Mouse (Mus musculus): Measurements from ENCODE around the gene Gm11232. TPM values are rescaled to one million over a fixed set of nuclear protein-coding genes. Genes with fewer than 3 reads are reported as not detected.

Gene Gm11232
- polyA plus RNA-seq (2012; rRNA removed) = 0.05 and 0.06 TPM in 2 replicates

DNA sequence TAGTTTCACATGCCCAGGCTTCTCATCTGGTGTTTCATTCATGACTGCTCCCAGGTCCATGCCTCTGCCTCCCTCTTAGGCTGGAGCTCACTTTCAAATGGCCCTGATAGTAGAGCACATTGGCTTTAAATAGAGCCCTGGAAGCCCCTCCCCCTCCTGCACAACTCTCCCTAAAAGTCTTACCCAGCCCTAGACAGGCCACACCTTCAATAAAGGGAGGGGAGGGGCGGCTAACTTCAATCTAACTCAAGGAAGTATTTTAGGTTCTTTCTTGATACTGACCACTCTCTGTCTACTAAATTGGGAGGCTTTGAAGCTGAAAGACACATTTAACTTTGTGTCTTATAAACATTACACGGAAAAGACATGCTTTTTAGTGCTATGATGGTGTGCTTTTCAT, at the start of gene Gm11232:
Gm11232 (minus strand) TSS at position 101 of the 400 bp plus-strand sequence.
- no peak for DNase-seq (ENCODE audit: low read depth, low spot score)
- WGBS = 24% methylated on average over 2 of the region's 2 CpGs

DNA sequence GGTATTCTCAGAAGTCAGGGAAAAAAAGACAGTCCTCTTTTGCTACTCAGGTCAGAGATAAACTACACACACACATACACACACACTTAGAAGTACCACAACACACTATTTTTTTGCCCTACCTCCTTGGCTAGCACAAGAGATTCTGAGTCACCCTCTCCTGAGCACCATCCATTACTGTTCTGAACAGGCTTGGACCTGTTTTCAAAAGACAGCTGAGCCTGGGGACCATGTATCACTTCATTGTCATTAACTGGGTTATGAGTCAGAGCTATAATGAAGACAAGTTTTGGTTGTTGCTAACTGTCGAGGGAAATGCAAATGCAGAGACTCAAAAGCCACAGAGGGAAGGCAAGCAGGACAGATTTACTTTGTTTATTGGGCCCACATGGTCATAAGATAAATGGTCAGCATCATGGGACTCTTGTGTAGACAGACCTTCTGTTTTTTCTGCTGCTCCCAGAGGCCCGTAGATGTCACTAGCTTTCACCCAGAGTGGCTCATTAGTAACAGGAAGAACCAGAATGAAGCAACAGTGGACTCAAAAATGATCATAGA, 48.3 kb upstream of the Gm11232 start:
- no peak for DNase-seq (ENCODE audit: low read depth, low spot score)
- WGBS = 36% methylated on average over 2 of the region's 2 CpGs

DNA sequence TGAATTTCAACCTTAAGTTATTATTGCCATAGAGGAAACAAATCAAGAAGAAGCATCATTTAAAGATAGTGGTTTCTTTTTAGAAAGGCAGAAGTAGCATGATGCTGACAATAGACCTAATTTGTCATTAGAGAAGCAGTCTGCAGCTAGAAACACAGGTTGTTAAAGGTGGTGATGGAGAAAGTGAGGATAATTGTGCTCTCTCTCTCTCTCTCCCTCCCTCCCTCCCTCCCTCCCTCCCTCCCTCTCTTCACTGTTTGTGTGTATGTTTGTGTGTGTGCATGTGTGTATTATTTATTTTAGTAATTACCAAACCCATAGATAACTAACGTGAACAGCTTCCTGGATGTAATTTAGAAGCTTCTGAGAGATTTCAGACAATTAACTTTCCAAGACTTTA, 7.8 kb upstream of the Gm11232 start:
- DNase-seq (ENCODE audit: low read depth, low spot score) = no peak
- 68% methylated on average over 1 of the region's 1 CpGs for WGBS

DNA sequence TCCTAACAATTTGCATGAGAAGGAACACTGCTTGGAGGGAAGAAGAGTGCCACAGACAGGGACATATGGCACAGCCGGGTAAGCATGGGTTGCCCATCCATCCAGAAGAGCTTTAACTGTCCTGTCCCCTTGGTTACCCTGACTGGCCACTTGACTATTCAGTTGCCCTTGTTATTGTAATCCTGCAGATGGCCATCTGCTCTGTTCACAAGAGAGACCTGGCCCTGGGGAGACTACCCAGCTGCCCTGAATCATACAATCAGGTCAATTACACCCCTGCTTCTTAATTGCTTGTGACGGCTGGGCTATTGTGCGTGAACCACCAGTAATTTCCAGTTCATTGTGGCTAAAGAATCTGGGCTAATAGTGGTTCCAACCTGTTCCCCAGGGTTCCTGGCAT, 7.3 kb upstream of the Gm11232 start:
- no peak for DNase-seq (ENCODE audit: low read depth, low spot score)
- 70% methylated on average over 3 of the region's 3 CpGs for WGBS

DNA sequence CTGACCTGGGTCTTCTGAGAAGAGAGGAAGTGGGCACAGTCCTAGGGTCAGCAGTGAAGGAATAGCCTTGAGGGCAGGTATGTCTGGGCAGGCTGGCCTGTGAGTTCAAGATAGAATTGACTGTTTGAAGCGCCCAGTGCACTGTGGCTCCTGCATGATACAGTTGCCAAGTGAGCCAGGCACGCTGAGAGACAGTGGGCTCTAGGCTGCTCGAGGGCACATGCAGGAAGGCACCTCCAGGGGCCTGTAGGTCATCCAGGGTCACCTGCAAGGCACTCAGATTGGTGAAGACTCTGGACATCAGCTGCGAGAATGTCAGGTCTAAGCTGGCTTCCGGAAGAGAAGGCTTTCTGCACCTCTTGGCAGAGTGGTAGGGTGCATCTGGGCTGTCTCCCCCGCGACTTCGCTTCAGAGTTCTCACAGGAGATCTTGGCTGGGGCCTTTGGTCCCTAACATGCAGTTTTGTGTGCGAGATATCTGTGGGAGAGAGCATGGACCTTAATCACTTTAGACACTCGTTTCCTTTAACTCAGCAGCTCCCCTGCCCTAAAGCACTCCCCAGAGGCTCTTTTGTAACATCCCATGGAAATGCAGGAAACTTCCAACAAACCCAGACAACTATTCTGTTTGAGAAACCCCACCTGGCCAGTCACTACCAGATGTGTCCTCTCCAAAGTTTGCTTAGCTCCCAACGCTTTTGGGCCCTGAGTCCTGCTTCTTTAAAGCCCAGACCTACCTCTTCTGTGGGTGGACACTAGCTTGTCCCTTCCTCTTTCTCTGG, 1.1 kb downstream of the Gm11232 start:
- WGBS = 72% methylated on average over 11 of the region's 11 CpGs
- DNase-seq (ENCODE audit: low read depth, low spot score) = no peak

- WGBS = 67% methylated on average over 1 of the region's 1 CpGs
- no peak for DNase-seq (ENCODE audit: low read depth, low spot score)
These were observed 12.0 kb downstream of the Gm11232 start for GRCm38 (mm10) chr4:71745741-71746140.

DNA sequence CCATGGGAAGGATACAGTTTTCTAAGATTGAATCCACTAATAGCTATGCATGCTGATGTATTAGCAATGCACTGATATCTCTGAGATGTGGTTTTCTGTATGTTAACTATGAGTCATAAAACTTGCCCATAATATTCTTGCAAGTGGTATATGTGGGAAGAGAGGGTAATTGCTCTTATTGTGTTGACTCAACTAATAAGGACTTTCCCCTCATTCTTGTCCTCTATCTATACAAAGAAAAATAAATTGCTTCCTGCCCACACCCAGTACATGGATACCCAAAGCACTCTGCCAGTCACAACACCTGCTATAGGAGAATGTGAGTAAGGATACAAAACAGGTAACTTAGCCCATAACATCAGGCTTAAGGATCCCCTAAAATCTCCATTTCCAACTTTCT, 21.2 kb downstream of the Gm11232 start:
- no peak for DNase-seq (ENCODE audit: low read depth, low spot score)

DNA sequence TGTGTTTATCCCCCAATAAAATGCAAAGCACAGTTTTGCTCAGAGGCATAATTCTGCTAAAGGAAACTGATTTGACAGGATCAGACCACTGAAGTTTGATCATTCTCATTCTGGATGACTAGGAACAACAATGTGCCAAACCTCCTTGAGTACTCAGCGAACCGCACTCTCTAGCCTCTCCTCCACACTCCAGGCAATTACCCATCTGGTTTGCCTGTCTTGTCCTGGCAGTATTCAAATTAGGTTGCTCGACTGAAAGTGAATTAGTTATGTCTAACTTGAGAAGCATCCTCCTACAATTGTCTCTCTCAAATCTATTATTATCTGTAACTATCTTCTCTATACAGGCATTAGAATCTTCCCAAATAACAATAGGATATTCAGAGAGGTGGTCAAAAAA, 22.5 kb downstream of the Gm11232 start:
- DNase-seq (ENCODE audit: low read depth, low spot score) = no peak
- WGBS = 85% methylated on average over 3 of the region's 3 CpGs

GRCm38 (mm10) chr4:71729401-71729800, 28.4 kb downstream of the Gm11232 start:
- no peak for DNase-seq (ENCODE audit: low read depth, low spot score)

DNA sequence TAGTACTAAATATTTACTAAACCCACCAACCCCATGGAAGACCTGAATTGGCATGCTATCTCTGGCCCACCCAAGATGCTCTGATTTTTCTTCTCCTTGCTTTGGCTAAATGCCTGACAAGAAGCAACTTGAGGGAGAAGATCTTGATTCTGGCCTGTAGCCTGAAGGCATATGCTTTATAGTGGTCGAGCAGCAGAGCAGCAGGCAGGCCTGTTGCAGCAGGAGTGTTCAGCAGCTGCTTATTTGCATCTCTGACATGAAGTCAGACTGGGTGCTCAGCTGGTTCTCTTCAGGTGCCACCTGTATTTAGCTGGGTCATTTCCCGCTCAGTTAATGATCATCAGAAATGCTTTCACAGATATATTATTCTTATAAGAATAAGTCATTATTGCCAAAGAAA, 30.2 kb downstream of the Gm11232 start:
- WGBS = 64% methylated on average over 2 of the region's 2 CpGs
- DNase-seq (ENCODE audit: low read depth, low spot score) = no peak

- DNase-seq (ENCODE audit: low read depth, low spot score) = no peak
- 81% methylated on average over 4 of the region's 4 CpGs for WGBS
These were observed 30.7 kb downstream of the Gm11232 start for GRCm38 (mm10) chr4:71727056-71727455.

DNA sequence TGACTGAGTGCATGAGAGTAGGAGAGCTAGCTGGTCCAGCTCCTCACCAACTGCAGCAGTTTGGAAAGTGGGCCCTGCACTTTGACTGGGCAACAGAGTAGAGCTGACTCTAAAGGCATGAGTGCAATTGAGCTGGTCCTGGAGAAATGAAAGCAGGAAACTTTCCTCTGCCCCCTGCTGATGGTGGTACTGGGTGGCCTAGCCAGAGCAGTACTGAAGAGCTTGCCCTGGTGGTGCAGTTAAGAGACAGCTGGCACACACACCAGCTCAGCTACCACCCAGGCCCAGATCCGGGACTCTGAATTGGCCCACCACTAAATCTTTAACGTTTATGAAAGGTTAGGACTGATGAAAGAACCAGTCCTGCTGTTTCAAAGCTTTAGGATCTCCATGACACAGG, 31.9 kb downstream of the Gm11232 start:
- DNase-seq (ENCODE audit: low read depth, low spot score) = no peak
- WGBS = 44% methylated on average over 2 of the region's 2 CpGs
